Mouse (Mus musculus) layer of hippocampus, adult 2 months (tissue): ENCODE data around the gene Pcnx4. TPM values are rescaled to one million over a fixed set of nuclear protein-coding genes. Genes with fewer than 3 reads are reported as not detected.
A peak's percentile ranks its signal among the peaks of the same experiment; 100 is the strongest.

Source experiments
- DNase-seq, 2 experiments: peaks; one replicate each; pipeline ENCODE4 v3.0.0; 2022; ENCODE audit warnings: low spot score in 2 of 2
- H3K27ac ChIP-seq: fragments of 200-600 bp; 2 replicates; pipeline ENCODE4 v1.8.1; 2022
- H3K4me3 ChIP-seq: fragments of 200-600 bp; 2 replicates; pipeline ENCODE4 v1.8.1; 2022; ENCODE audit warnings: mild to moderate bottlenecking
- CTCF ChIP-seq: fragments of 200-600 bp; conservative IDR thresholded peaks from 2 replicates; pipeline ENCODE4 v1.8.1; 2022; ENCODE audit warnings: antibody characterized with exemption, mild to moderate bottlenecking, moderate library complexity
- long read RNA-seq, 2 experiments: library from polyadenylated mRNA; stranded (forward); transcript quantifications; one replicate each; pipeline ENCODE4 v2.0.0; 2021; ENCODE audit warnings: borderline mapping rate in 2 of 2
- total RNA-seq, 2 experiments: library from RNA; stranded (reverse); gene quantifications; 2 replicates each; pipeline ENCODE4 v1.2.3; 2021

Gene Pcnx4
- total RNA-seq: 10 to 100 TPM; 30.2 to 32.6 TPM
- long read RNA-seq, experiment 1, full-length matches to known transcripts: 22 of 29 reads
- long read RNA-seq, experiment 1, partial matches to known transcripts: 4 of 29 reads
- long read RNA-seq, experiment 1, other reads (novel, unspliced or antisense): 3 of 29 reads
- long read RNA-seq, experiment 2, full-length matches to known transcripts: 32 of 48 reads
- long read RNA-seq, experiment 2, partial matches to known transcripts: 8 of 48 reads
- long read RNA-seq, experiment 2, other reads (novel, unspliced or antisense): 8 of 48 reads

DNA sequence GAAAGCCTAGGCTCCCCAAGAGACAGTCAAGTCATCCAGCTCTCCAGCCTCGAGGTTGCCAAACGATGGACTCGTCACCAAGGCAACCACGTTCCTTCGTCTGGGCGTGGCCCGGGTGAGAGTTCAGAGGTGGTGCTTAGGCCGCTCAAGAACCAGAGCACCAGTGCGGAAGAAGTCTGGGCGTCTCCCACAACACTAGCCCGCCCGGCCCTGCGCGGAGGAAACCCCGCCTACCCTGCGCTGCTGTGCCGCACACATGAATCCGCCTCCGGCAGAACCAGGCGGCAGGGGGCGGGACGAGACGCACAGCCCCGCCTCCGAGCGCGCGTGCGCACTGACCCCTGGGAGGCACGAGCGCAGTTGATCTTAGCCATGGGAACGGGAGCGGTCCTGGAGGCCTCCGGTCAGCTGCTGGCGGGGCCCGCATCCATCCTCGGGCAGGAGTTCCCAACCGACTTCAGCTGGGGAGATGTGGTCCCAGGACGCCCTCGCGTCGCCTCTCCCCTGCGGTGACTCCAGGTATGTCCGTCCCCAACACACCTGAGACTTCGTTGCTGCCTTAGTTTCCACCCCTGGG lies at the start of gene Pcnx4:
Gene Pcnx4 (plus strand): TSS at position 363 of the 577 bp plus-strand sequence.
- TF ChIP-seq CTCF: peak; percentile 37; the same call in 1 of the 2 replicates
- peak within 1 kb of the TSS; percentile 97 for H3K4me3 ChIP-seq
- H3K27ac ChIP-seq: peak within 1 kb of the TSS; percentile 90
- peak; percentile 96 for DNase-seq

- DNase-seq: no peak
- Histone ChIP-seq H3K4me3 (no peak overlapping the region), H3K27ac (no peak overlapping the region)
- TF ChIP-seq CTCF: no peak
These were observed 48.7 kb upstream of the Pcnx4 start for GRCm38 (mm10) chr12:72487498-72487897.

DNA sequence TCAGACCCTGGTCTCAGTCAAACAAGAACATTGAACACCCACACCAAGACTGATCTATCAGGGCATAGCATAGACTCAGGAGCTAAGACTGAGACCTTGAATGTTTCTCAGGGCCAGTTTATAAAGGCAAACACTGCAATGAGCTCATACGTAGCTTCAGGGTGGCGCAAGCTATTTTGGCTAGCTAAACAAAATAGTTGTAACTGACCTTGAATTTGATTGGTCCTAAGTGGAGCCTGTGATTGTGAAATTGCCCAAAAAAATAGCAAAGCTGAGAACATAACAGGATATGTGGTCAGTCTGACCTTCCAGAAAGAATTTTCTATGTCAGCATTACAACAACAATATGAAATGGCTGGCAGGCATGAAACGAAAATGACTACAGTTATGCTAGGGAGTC lies 46.2 kb upstream of the Pcnx4 start:
- Histone ChIP-seq H3K27ac (no peak overlapping the region), H3K4me3 (no peak overlapping the region)
- no peak for DNase-seq
- TF ChIP-seq CTCF: no peak

- DNase-seq: no peak
- no peak for TF ChIP-seq CTCF
- H3K4me3 ChIP-seq: no peak overlapping the region
- no peak overlapping the region for H3K27ac ChIP-seq
These were observed 45.0 kb upstream of the Pcnx4 start for GRCm38 (mm10) chr12:72491063-72491719.

GRCm38 (mm10) chr12:72496866-72497600 lies 39.1 kb upstream of the Pcnx4 start:
- Histone ChIP-seq H3K4me3 (no peak overlapping the region), H3K27ac (no peak overlapping the region)
- no peak for TF ChIP-seq CTCF
- DNase-seq: no peak

- no peak for DNase-seq
- no peak for TF ChIP-seq CTCF
- H3K27ac ChIP-seq: no peak overlapping the region
- no peak overlapping the region for H3K4me3 ChIP-seq
These were observed 26.6 kb upstream of the Pcnx4 start for GRCm38 (mm10) chr12:72509606-72510005.

GRCm38 (mm10) chr12:72515446-72515845 lies 20.7 kb upstream of the Pcnx4 start:
- peak; percentile 86 for TF ChIP-seq CTCF
- no peak overlapping the region for H3K4me3 ChIP-seq
- no peak overlapping the region for H3K27ac ChIP-seq
- DNase-seq: peak; percentile 22 to 25

DNA sequence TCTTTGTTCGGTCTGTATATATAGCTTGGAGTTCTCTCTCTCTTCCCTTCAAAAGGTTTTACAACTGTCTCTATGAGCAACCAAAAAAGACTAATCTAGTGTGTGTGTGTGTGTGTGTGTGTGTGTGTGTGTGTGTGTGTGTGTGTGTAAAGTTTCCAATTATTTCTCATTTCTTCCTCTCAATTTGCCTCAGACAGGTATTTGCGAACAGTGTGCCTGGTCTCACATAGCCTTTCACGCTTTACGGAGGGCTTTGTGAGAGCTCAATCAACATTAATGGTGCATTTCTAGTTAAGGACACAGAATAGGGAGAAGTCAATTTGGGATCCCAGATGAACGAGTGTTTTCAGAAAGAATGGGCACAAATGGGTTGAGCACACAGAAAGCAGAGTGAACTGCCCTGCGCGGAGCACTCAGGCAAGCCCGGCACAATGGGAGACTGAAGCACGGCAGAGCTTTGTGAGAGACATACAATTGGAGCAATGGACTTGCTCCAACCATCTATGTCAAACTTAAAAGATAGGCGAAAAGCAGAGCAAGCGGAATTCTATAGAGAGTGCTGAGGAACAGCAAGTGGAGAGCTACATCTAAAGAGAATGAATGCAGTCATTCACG lies 18.0 kb upstream of the Pcnx4 start:
- no peak for TF ChIP-seq CTCF
- Histone ChIP-seq H3K27ac (no peak overlapping the region), H3K4me3 (no peak overlapping the region)
- no peak for DNase-seq

- DNase-seq: no peak
These were observed 16.8 kb upstream of the Pcnx4 start for GRCm38 (mm10) chr12:72519352-72519751.

DNA sequence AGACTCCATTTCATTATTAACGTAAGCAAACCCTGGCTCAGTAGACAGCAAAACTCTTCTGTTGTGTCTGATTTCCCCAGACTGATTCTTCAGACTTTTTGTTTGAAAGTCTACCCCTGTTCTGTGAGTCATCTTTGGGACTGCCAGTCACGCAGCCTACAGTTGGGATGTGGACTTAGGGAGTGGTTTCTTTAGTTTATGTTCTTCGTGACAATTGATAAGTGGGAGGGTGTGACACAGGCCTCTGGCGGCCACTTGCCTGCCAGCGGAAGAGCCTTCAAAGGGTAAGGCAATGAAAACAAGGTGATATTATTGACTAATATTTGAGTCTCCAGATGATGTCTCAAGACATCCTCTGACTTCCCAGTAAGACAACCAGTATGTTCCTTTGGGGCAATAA lies 16.3 kb upstream of the Pcnx4 start:
- no peak for DNase-seq
- TF ChIP-seq CTCF: no peak
- H3K27ac ChIP-seq: no peak overlapping the region
- H3K4me3 ChIP-seq: no peak overlapping the region

More at GRCm38 (mm10) chr12:72519352-72519751, 16.8 kb upstream of the Pcnx4 start:
- TF ChIP-seq CTCF: no peak
- no peak overlapping the region for H3K27ac ChIP-seq
- no peak overlapping the region for H3K4me3 ChIP-seq

- TF ChIP-seq CTCF: peak; percentile 90
- Histone ChIP-seq H3K27ac (no peak overlapping the region), H3K4me3 (no peak overlapping the region)
- peak; percentile 23 to 71 for DNase-seq
These were observed 15.5 kb upstream of the Pcnx4 start for GRCm38 (mm10) chr12:72520645-72521044.

GRCm38 (mm10) chr12:72525588-72525987 lies 10.6 kb upstream of the Pcnx4 start:
- no peak overlapping the region for H3K4me3 ChIP-seq
- TF ChIP-seq CTCF: no peak
- H3K27ac ChIP-seq: no peak overlapping the region
- no peak for DNase-seq
